Mouse (Mus musculus) brain, adult 2 months (tissue): ENCODE measurements around the gene Ackr3.
A peak's percentile ranks its signal among the peaks of the same experiment; 100 is the strongest.

ENCODE experiments used
- DNase-seq: peaks from one replicate; pipeline ENCODE4 v3.0.0; 2011; ENCODE audit warnings: low read depth, low spot score

The Ackr3 gene

DNA sequence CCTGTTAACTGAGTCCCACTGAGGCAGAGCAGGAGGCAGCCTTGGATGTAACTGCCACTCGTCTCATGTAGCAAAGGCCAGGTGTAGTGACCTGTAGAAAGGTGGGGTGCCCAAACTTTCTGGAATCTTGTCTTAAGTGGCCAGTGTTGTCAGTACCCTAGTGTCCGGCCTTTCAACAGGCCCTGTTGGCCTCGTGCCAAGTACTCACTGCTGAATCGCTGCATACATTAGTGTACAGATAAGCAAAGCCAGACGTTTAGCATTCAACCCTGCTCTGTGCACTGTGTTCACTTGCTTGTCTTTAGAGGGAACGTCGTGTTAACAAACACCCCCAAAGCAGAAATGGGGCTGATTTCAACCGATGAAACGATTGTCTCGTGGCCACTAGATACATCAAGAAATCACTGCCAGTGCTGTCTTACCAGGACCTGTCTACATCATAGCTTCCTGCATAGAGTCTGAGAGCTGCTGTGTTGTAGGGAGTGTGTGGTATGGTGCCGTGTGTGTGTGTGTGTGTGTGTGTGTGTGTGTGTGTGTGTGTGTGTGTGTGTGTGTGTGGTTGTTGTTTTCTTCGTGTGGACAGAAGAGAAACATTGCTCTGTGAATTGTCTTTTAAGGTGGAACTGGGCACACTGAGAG is 24.0 kb downstream of the Ackr3 start:
- no peak for DNase-seq

DNA sequence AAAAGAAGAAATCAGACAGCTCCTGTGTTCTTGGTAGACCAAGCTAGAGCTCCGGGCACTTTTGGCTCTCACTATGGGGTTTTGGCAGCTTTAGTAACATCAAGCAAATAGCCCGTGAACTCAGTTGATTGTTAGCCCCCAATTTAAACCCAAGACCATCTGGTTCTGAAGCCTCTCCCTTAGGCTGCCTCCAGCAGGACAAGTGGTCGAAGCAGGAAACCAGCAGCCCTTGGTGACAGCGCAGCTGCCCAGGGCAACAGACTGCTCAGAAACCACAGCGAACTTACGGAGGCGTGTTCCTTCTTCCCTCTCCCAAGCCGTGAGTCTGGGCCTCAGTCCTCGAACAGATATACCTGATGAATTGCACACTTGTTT is 24.5 kb downstream of the Ackr3 start:
- no peak for DNase-seq

GRCm38 (mm10) chr1:90230611-90231010 is 26.8 kb downstream of the Ackr3 start:
- no peak for DNase-seq

DNA sequence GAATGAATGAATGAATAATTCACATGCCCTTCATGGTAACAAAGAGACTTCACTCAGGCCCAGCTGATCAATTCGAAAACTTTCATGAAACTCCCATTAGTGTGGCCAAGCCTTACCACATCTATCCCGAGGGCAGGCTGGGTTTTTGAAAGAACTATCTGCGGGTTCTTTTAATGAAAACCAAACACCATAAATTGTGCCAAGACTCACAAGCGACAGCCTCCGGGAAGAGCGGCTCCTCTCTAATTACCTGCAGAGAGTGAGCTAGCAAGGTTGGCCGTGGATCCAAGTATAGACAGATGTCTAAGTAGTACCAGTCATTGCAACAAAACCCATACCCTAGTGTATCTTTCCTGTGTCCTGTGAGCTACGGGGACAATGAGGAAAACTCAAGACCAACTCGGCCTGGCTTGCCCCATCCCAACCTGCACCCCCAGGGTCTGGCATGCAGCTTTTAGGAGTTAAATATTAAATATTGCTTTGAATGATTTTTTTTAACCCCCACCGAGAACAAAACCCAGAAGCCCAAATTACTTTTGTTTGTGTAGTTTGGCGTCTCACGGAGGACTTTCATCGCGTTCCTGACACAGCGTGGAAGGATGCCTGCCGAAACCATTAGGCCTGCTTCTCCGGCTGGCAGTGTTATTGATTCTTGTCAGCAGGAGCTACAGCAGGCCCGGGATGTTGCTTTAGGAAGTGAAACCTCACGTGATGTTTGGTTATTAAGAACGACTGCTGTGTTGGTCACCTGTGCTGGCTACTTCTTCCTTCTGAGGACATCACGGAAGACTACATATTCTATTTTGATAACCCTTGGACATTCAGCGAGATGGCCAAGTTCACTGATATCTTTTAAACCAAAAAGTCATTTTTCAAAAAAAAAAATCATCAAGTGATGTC is 28.1 kb downstream of the Ackr3 start:
- no peak for DNase-seq

DNA sequence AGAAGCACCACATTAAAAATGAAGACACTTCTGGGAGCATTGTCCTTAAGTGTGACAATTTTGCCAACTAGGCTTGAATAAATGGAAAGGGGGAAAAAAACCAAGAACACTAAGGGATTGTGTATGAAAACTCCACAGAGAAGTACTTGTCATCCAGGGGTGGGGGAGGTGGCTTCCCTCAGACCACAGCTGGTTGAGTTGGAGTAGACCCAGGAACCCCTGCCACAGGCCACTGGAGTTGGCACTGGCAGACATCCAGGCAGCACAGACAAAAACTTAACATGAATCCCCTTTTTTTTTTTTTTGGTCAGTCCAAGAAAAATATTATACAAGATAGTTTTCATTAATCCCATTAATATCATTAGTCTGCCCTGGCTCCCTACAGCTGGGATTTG is 28.7 kb downstream of the Ackr3 start:
- DNase-seq, result peak; percentile 68

- DNase-seq, result no peak
Observed at GRCm38 (mm10) chr1:90234620-90235054, 30.9 kb downstream of the Ackr3 start.

GRCm38 (mm10) chr1:90236640-90237039 is 32.9 kb downstream of the Ackr3 start:
- no peak for DNase-seq

DNA sequence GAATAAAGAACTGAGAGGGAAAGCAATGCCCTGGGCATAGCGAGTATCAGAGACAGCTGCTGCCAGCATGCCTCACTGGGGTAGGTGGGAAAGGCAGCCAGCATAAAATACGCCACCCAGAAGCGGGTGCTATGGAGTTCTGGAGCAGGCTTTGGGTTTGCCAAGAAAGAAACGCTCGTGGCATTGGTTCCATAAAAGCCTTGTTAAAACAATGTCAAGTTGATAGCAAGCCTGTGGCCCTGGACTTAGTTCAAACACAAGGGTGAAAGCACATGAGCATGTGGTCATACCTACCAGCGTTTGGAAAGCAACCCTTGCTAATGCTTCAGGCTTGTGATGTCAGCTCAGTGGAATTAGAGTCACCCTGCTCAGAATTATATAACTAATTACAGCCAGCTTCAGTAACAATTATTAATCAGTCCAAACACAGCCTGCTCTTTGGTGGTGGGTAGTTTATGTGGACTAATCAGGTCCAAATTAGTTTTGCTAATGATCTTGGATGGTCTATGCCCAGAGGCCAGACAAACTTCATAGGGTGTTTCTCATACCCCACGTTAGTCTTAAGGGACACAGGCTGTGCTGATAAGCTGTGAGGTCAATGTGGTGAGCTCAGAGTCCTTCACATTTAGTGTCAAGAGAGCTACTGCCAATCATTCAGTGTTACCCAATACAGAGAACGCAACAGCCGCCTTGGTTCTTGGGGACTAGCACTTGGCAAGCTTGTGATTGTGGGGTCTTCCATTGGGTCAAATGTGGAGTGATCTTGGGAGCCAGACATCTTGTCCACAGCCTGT is 34.5 kb downstream of the Ackr3 start:
- DNase-seq, result no peak

DNA sequence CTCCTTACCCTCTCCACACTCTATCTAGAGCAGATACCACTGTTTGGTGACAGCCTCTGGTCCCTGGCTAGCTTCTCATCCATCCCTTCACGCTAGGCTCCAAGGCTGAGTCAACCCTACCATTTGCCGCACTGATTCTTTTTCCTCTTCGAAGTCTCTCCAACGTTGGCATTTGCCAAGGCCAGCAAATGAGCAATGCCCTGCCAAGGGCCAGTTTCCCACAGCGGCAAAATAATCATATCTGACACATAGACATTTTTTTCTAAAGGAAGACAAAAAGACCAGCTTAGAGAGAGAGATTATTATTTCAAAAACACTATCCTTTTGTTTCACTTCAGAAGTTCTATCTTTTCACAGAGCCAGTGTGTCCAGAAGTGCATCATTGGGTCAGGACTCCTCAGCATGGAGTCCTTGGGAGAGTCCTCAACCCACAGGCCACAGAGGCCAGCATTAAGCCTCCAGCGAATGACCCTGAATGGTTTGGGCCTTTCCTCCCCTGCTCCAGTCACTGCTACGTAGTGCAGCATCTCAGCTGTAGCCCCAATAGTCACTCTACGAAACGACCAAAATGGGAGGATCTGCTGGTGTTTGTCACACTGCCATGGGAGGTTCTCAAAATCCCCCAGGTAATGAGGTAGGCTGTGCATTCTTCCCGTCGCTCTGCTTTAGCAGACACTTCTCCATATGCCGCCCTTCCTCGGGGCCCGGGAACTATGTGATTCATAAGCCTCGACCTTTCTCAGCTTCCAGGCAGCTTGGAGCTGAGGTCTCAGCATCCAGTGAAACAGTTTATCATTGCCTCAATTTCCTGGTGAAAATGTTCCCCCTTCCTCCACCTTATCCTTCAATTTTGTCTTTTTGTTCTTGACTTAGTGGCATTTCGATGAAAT is 35.8 kb downstream of the Ackr3 start:
- DNase-seq, result no peak

- DNase-seq, result no peak
Observed at GRCm38 (mm10) chr1:90240287-90240686, 36.5 kb downstream of the Ackr3 start.

DNA sequence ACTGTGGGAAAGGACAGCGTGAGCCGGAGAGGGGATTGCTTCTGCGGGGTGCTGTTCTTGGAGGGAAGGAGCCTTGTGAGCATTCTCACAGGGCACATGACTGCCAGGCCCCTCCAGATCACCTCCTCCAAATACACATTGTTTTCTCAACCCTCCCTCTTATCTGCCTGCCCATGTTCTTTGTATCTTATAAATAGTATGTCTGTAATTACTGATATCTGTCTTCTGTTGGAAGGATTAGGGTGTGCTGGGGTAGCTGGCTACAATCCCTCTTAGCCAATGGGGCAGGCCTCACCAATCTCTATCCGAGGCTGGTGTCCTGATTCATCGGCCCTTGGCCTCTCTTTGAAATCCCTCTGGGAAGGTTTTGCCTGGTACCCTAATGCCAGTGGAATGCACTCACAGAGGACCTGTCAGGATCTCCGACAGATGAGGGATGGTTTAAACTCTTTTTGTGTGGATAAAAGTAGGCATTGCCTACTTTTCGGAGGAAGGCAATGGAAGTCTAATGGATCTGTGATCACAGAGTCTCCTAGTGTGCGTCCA is 38.7 kb downstream of the Ackr3 start:
- no peak for DNase-seq

DNA sequence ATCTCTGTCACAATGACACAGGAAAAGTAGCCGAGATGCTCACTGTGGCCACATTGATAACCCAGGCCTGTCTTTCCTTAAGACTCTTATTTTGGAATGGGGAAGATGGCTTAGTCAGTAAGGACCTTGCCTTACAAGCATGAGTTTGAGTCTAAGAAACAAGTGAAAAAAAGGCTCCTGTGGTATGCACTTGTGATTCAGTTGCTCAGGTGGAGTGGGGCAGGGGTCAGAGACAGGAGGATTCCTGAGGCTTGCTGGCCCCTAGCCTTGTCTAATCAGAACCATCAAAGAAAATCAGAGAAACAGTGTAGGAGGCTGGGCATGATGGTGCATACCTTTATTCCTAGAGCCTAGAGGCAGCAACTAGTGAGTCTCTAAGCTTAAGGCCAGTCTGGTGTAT is 40.8 kb downstream of the Ackr3 start:
- DNase-seq, result no peak

- DNase-seq, result no peak
Observed at GRCm38 (mm10) chr1:90245533-90245932, 41.8 kb downstream of the Ackr3 start.

- DNase-seq, result no peak
Observed at GRCm38 (mm10) chr1:90246035-90246434, 42.3 kb downstream of the Ackr3 start.

DNA sequence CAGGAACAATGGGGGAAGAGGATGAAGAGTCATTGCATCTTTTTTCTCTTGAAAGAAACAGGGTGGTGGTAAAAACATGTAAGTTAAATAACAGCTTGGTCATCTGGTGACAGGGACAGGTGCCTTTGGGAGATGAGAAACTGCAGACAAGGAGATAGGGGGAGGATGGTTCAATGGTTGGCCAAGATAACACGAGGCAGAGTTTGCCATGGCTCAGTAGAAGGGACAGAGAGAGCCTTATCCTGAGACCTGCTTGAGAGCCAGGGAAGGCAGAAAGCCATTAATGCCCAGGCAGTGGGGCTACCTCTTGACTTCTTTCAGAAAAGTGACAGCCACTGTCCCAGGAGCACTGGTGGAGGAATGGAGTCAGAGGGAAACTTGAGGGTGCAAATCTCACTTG is 43.0 kb downstream of the Ackr3 start:
- no peak for DNase-seq

DNA sequence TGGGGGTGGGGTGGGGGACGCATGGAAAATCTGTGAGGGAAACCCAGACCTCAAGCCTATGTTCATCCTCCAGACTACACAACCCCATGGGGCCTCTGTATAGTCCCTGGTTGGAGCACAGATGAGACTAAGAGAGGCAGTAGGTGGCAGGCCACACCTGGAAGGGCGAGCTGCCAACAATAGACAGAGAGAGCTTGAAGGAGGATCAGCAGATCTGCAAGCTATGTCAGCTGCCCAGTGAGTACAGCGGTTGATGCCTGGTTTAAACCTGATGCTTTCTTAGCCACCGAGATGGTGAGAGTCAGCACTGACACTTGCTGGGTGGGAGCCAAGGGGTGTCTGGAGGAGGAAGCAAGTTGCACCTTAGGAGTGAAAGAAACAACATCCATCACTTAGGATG is 43.5 kb downstream of the Ackr3 start:
- no peak for DNase-seq

GRCm38 (mm10) chr1:90247756-90248541 is 44.2 kb downstream of the Ackr3 start:
- no peak for DNase-seq

DNA sequence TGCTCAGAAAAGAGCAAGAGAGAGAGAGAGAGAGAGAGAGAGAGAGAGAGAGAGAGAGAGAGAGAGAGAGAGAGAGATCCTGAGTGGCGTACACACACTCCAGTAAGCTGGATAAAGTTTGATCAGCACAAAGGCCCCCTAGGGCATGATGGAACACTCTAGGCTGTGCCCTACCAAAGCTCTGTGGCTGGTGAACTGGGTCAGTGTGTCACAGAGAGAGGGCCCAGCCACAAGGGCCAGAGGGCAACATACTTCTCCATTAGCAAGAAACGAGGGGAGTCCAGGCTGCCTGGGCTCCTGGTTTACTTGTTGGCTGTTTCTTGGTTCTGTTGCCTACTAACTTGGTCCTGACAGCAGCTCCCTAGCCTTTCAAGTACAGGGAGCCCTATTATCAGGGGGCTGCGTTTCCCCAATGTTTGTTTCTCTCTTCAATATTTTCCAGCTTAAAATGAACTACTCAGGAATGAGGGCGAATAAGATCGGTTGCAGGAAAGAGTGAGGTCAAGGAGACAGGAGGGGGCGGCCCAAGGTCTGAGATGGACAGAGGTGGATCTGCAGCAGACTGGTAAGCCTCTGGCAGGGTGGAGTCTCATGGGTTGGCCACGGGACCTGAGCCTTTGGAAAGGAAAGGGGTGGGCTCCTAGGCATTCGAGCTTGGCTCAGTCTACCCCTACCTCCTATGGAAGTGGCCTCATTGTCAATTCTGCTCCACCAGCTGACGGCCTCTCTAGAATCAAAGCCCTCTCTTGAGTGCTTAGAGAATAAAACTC is 45.4 kb downstream of the Ackr3 start:
- DNase-seq, result no peak

GRCm38 (mm10) chr1:90250419-90250818 is 46.6 kb downstream of the Ackr3 start:
- DNase-seq, result no peak
